Mouse (Mus musculus) C2C12 (cell line): ENCODE data around the gene Gad1.

ENCODE experiments used
- CEBPB ChIP-seq: IDR thresholded peaks from one replicate; pipeline ENCODE4 v1.6.1; 2011; ENCODE audit warnings: low read depth, mild to moderate bottlenecking, control low read depth, moderate library complexity
- CTCF ChIP-seq: IDR thresholded peaks from one replicate; pipeline ENCODE4 v1.5.1; 2011; ENCODE audit not compliant: control insufficient read depth, insufficient read depth, insufficient read length
- MAX ChIP-seq: IDR thresholded peaks from one replicate; pipeline ENCODE4 v1.6.1; 2011; ENCODE audit warnings: mild to moderate bottlenecking, control low read depth
- MYOD1 ChIP-seq: IDR thresholded peaks from one replicate; pipeline ENCODE4 v1.6.1; 2011; ENCODE audit warnings: low read depth; ENCODE audit not compliant: control insufficient read depth, insufficient read length
- MYOG ChIP-seq: IDR thresholded peaks from one replicate; pipeline ENCODE4 v1.6.1; 2011; ENCODE audit not compliant: control insufficient read depth, insufficient read length; ENCODE audit errors: extremely low read depth
- USF1 ChIP-seq: IDR thresholded peaks from one replicate; pipeline ENCODE4 v1.6.1; 2011; ENCODE audit warnings: low read depth, mild to moderate bottlenecking, control low read depth, moderate library complexity

DNA sequence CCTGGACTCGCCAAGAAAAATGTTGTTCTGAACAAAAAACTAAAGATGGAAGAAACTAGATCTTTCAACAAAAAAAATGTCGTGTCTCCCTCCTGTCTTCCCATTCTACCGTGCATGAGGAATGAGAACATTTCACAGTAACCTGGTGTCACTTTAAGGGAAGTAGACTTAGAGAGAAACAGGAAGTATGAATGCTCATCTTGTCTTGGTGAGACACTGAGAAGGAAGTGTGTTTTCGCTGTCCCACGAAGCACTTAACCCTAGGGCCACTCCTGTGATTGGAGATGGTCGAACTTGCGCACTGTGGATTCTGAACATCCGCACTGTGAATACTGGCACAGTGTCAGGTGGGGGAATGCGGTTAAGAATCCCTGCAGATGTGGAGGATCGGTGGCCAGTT is 49.4 kb upstream of the Gad1 start:
- TF ChIP-seq USF1 (no peak), CTCF (no peak), MAX (no peak), CEBPB (no peak), MYOD1 (no peak), MYOG (no peak)
